Mouse (Mus musculus) E14TG2a.4 (cell line): ENCODE measurements around the gene Ccdc155.

Experiments
- H3K27me3 ChIP-seq: 2 replicates; pipeline ENCODE4 v1.6.1; 2014; ENCODE audit warnings: low read length, control low read depth; ENCODE audit not compliant: insufficient read depth
- H3K36me3 ChIP-seq: 2 replicates; pipeline ENCODE4 v1.6.1; 2014; ENCODE audit warnings: low read length, control low read depth; ENCODE audit not compliant: insufficient read depth
- H3K4me1 ChIP-seq: replicated peaks from 2 replicates; pipeline ENCODE4 v1.6.1; 2014; ENCODE audit warnings: low read depth, low read length, control low read depth
- H3K4me3 ChIP-seq: replicated peaks from 2 replicates; pipeline ENCODE4 v1.5.1; 2014; ENCODE audit warnings: mild to moderate bottlenecking, low read length
- H3K9me3 ChIP-seq: 2 replicates; pipeline ENCODE4 v1.6.1; 2014; ENCODE audit warnings: low read length, control low read depth
- CTCF ChIP-seq: conservative IDR thresholded peaks from 2 replicates; pipeline ENCODE4 v1.5.1; 2014; ENCODE audit warnings: low read length
- NANOG ChIP-seq: IDR thresholded peaks from 2 replicates; pipeline ENCODE4 v1.6.1; 2014; ENCODE audit warnings: borderline replicate concordance, low read length, mixed read lengths
- POU5F1 ChIP-seq: IDR thresholded peaks from 2 replicates; pipeline ENCODE4 v1.6.1; 2014; ENCODE audit warnings: low read length, borderline replicate concordance

Gene Ccdc155

DNA sequence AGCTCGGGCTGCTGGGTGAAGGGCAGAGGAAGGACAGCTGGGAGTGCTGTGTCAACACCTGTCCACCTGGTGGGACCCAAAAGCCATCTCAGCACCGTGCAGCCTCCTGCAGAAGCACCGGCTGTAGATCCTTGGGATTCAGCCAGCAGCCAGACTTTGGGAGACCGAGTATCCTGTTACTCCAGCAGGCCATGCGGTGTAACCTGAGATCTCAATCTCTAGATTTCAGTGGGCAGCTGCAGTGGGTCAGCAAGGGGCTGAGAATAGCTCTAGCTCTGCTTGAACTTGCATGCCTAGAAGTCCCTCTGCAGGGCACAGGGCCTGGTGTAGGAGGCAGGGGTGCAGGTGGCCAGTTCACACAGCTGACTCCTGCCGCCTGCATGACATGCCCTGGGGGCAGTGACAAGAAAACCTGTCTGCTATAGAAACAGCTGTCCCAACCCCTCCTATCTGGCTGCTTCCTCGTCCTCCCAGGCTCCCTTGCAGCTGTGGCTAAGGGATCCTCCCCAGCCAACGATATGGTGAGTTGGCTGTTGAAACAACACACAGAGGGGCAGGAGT lies 12.8 kb downstream of the Ccdc155 start:
- Histone ChIP-seq H3K9me3 (no peaks in the 10 kb centered on the region), H3K27me3 (peaks cover 40% of the 10 kb centered on the region), H3K4me1 (peaks cover 79% of the 10 kb centered on the region), H3K36me3 (no peaks in the 10 kb centered on the region), H3K4me3 (no peak overlapping the region)
- no peak for TF ChIP-seq NANOG
- TF ChIP-seq CTCF, result no peak
- TF ChIP-seq POU5F1, result no peak

DNA sequence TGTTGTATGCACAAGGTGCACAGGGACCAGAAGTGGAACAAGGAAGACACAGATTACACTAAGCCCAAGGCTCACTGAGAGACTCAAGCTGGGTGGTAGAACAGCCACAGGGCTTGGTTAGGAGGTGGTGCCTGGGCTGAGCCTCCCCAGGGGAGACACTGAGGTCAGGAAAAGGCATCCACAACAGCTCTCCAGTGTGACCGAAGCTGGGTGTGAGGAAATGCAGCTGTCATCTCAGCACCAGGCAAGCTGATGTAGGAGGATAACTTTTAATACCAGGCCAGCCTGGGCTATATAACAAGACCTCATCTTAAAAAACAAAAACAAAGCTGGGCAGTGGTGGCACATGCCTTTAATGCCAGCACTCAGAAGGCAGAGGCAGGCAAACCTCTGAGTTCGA lies 13.5 kb downstream of the Ccdc155 start:
- Histone ChIP-seq H3K4me3 (no peak overlapping the region), H3K9me3 (no peaks in the 10 kb centered on the region), H3K36me3 (no peaks in the 10 kb centered on the region), H3K27me3 (peaks cover 42% of the 10 kb centered on the region), H3K4me1 (peaks cover 75% of the 10 kb centered on the region)
- TF ChIP-seq POU5F1, result no peak
- TF ChIP-seq CTCF, result no peak
- no peak for TF ChIP-seq NANOG

DNA sequence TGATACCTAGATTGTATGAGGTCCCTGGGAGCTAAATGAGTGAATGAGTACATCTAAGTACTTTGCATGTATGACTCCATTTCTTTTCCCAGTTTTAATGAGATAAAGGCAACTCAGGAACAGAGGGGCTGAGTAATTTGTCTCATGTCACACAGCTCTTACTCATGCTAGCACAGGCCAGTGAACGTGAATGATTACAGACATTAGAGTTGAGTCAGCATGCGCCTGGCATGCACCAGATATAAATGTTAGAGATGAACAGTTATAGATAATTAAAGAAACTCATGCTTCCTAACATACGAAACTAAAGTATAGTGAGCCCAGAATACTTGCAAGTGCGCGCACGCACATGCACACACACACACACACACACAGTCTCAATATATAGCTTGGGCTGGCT lies 14.5 kb downstream of the Ccdc155 start:
- H3K9me3 ChIP-seq, result no peaks in the 10 kb centered on the region
- peak overlapping the region; percentile 70 for H3K4me3 ChIP-seq
- no peak for TF ChIP-seq NANOG
- TF ChIP-seq POU5F1, result no peak
- TF ChIP-seq CTCF, result no peak
- H3K27me3 ChIP-seq, result peaks cover 47% of the 10 kb centered on the region
- peaks cover 73% of the 10 kb centered on the region for H3K4me1 ChIP-seq
- no peaks in the 10 kb centered on the region for H3K36me3 ChIP-seq

DNA sequence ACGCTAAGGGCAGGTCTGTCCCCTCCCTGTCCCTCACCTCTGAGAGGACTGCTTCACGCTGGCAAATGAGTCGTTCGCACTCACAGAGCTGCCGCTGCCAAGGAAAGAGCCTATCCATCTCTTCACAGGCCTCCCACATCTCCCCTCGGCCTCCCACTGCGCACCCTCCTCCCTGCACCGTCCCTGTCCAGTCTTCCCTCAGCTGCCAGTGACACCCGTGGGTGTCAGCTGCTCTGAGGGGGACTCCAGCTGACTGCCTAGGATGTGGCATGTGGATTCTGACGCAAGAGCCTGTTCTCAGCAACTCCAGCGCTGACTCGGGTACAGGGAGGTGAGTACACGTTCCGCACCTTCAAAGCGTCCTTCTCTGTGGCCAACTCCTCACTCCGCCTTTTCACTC lies 15.1 kb downstream of the Ccdc155 start:
- TF ChIP-seq CTCF (no peak), NANOG (no peak), POU5F1 (no peak)
- no peaks in the 10 kb centered on the region for H3K9me3 ChIP-seq
- H3K27me3 ChIP-seq, result peaks cover 49% of the 10 kb centered on the region

DNA sequence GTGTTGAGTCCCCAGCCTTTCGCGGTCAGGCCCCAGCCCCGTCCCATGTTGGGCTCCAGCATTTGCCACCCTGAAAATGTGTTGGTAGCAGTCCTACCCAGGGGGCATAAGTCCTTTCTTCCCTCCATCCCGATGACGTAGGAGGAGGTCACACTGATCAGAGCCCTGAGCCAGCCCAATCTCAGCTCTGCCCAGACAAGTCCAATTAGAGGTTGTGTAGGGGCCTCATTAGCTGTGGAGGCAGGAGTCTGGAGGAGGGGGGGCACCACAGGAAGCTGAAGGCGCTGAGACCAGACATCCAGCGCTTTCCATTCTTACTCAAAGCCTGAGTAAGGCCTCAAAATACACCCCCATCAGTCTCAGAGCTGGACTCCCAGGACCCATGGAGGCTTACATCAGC lies 18.8 kb downstream of the Ccdc155 start:
- TF ChIP-seq POU5F1 (no peak), NANOG (no peak), CTCF (no peak)
- Histone ChIP-seq H3K9me3 (no peaks in the 10 kb centered on the region), H3K36me3 (no peaks in the 10 kb centered on the region), H3K27me3 (peaks cover 77% of the 10 kb centered on the region), H3K4me1 (peaks cover 48% of the 10 kb centered on the region), H3K4me3 (no peak overlapping the region)

More for the DNA sequence above, 15.1 kb downstream of the Ccdc155 start:
- peak overlapping the region; percentile 70 for H3K4me3 ChIP-seq
- H3K4me1 ChIP-seq, result peaks cover 68% of the 10 kb centered on the region
- no peaks in the 10 kb centered on the region for H3K36me3 ChIP-seq

DNA sequence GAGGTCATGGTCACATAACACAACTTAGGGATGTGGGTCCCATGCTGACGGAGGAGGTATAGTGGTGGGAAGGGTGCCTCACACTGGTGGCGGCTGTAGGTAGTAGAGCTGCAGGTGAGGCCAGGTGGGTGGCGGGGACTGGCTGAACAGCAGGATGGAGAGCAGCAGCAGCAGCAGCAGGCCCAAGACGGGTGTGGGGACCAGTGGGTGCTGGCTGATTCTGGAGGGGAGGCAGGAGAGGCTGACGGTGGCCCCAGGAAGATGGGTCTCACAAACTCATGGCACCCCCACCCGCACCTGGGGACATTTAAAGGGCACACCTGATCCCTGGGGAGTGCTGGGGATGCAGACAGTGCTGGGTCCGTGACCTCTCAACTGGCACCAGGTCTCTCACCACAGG lies 21.0 kb downstream of the Ccdc155 start:
- Histone ChIP-seq H3K4me3 (no peak overlapping the region), H3K9me3 (no peaks in the 10 kb centered on the region), H3K36me3 (no peaks in the 10 kb centered on the region), H3K4me1 (peaks cover 36% of the 10 kb centered on the region), H3K27me3 (peaks cover 89% of the 10 kb centered on the region)
- TF ChIP-seq NANOG (no peak), POU5F1 (no peak), CTCF (no peak)

DNA sequence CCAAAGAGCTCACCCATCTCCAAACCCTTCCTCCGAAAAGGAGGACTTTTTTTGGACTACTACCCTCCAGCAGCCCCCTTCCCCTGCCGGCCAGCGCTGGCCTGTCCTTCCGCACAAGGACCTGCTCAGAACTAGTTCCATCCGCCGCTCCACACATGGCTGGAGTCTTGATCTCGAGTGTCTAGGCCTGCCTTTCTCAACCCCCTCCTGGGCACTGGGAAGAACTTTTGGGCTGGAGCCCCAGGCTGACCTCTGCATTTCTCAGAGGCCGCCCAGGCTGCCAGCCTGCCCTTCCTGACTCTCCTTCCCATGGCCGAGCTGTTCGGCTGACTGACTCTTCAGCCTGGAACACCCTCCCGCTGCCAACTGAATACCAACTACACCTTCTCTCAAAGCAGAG lies 22.1 kb downstream of the Ccdc155 start:
- H3K4me1 ChIP-seq, result peaks cover 36% of the 10 kb centered on the region
- TF ChIP-seq CTCF (no peak), NANOG (no peak), POU5F1 (no peak)

DNA sequence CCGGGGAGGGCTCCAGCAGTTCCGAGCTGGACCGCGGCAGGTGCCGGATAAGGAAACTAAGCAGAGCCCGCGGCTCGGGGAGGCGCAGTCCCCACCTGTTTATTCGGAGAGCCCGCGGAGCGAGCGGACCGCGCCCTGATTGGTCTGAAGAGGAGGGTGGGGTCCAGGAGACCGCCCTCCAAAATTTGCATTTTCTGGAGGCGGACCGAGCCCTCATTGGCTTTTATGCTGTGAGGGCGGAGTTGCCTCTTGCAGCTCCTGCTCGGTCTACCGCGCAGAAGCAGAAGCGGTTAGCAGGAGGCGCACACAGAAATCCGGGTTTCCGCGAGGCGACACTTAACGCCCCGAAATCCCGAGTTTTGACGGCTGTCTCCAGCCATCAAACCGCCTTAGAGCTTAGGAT lies 22.5 kb downstream of the Ccdc155 start:
- Histone ChIP-seq H3K4me1 (peaks cover 40% of the 10 kb centered on the region), H3K9me3 (no peaks in the 10 kb centered on the region), H3K27me3 (peaks cover 97% of the 10 kb centered on the region), H3K36me3 (no peaks in the 10 kb centered on the region), H3K4me3 (peak overlapping the region; percentile 77)
- no peak for TF ChIP-seq POU5F1
- no peak for TF ChIP-seq CTCF
- TF ChIP-seq NANOG, result no peak

More for the DNA sequence above, 22.1 kb downstream of the Ccdc155 start:
- peak overlapping the region; percentile 77 for H3K4me3 ChIP-seq
- H3K27me3 ChIP-seq, result peaks cover 94% of the 10 kb centered on the region
- no peaks in the 10 kb centered on the region for H3K9me3 ChIP-seq
- H3K36me3 ChIP-seq, result no peaks in the 10 kb centered on the region

DNA sequence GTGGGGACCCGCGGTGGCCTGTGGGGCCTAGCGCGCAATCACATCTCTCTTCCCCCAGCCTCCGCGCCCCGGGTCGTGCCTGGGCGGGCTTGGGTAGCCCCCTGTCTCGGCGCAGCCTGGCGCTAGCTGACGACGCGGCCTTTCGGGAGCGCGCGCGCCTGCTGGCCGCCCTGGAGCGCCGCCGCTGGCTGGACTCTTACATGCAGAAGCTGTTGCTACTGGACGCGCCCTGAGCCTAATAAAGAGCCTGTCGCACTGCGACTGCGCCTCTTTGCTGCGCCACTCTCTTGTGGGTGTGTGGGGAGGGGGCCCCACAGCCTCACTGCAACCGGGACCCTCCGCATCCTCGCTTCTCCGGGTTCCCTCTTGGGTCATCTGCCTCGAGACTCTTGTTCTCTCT lies 23.2 kb downstream of the Ccdc155 start:
- Histone ChIP-seq H3K36me3 (no peaks in the 10 kb centered on the region), H3K4me1 (peaks cover 45% of the 10 kb centered on the region), H3K4me3 (peak overlapping the region; percentile 77), H3K9me3 (no peaks in the 10 kb centered on the region), H3K27me3 (peaks cover 96% of the 10 kb centered on the region)
- TF ChIP-seq NANOG (no peak), POU5F1 (no peak), CTCF (no peak)
